Comparison of ENCODE assay signal across 27 mouse cellular contexts in genomic region chr9:71738081-71738930, GRCm38 (mm10). TPM values are rescaled to one million over a fixed set of nuclear protein-coding genes. Genes with fewer than 3 reads are reported as not detected.
DNase-seq lines count a peak whose midpoint lies in the region; ATAC-seq and TF ChIP-seq lines count a peak whose summit lies in the region.
"Had no signal": no experiment of that assay in that cellular context is flagged by ENCODE, and none has a peak within 500 bp of the region (broad histone marks: within the 10 kb centered on the region; RNA-seq: fewer than 3 reads in every experiment).

No protein-coding gene starts in this region.

- H3K36me3 ChIP-seq in heart, embryonic 11.5 days (ENCODE audit: control insufficient read depth, insufficient read depth, low read length), result no peaks in the 10 kb centered on the region
- no peaks in the 10 kb centered on the region for H3K36me3 ChIP-seq in kidney, adult 2 months (ENCODE audit: control insufficient read depth, insufficient read depth, low read length)
- no peaks in the 10 kb centered on the region for H3K36me3 ChIP-seq in kidney, embryonic 15.5 days
- no peaks in the 10 kb centered on the region for H3K36me3 ChIP-seq in forebrain, embryonic 10.5 days (replicated peaks)
- H3K36me3 ChIP-seq: embryonic facial prominence, embryonic 15.5 days; G1E; heart, embryonic 15.5 days; intestine, embryonic 15.5 days; limb, embryonic 10.5 days; midbrain, embryonic 10.5 days; neural tube, embryonic 15.5 days had no signal

- H3K4me2 ChIP-seq in heart, embryonic 11.5 days, result no peak overlapping the region
- H3K4me2 ChIP-seq in kidney, embryonic 15.5 days, result no peak overlapping the region
- H3K4me2 ChIP-seq: embryonic facial prominence, embryonic 15.5 days; heart, embryonic 15.5 days; hindbrain, embryonic 14.5 days; intestine, embryonic 15.5 days; neural tube, embryonic 15.5 days had no signal

- TF ChIP-seq CTCF in kidney, adult 2 months (conservative IDR thresholded peaks at IDR 0.05; ENCODE audit: insufficient read depth, insufficient read length, low read depth, low read length), result no peak

- no peak overlapping the region for H3K4me3 ChIP-seq in heart, embryonic 11.5 days (ENCODE audit: low read depth, low read length)
- H3K4me3 ChIP-seq in kidney, adult 2 months (ENCODE audit: insufficient read depth, low read depth, low read length), result no peak overlapping the region
- no peak overlapping the region for H3K4me3 ChIP-seq in kidney, embryonic 15.5 days (replicated peaks)
- H3K4me3 ChIP-seq in forebrain, embryonic 10.5 days, result no peak overlapping the region
- H3K4me3 ChIP-seq: embryonic facial prominence, embryonic 15.5 days; heart, embryonic 15.5 days; intestine, embryonic 15.5 days; limb, embryonic 10.5 days; midbrain, embryonic 10.5 days; neural tube, embryonic 15.5 days had no signal

- H3K9ac ChIP-seq in heart, embryonic 11.5 days (ENCODE audit: low read depth, low read length), result no peak overlapping the region
- H3K9ac ChIP-seq in kidney, embryonic 15.5 days, result no peak overlapping the region
- H3K9ac ChIP-seq: embryonic facial prominence, embryonic 15.5 days; heart, embryonic 15.5 days; hindbrain, embryonic 14.5 days; intestine, embryonic 15.5 days; liver, postnatal 0 days; neural tube, embryonic 15.5 days had no signal

- TF ChIP-seq POLR2A in kidney, adult 2 months (IDR thresholded peaks at IDR 0.05; ENCODE audit: low read depth, low read length), result no peak

- H3K9me3 ChIP-seq in heart, embryonic 11.5 days (replicated peaks; ENCODE audit: control insufficient read depth, low read length), result no peaks in the 10 kb centered on the region
- H3K9me3 ChIP-seq in kidney, embryonic 15.5 days (replicated peaks), result no peaks in the 10 kb centered on the region
- H3K9me3 ChIP-seq in forebrain, embryonic 10.5 days, result no peaks in the 10 kb centered on the region
- H3K9me3 ChIP-seq: embryonic facial prominence, embryonic 15.5 days; G1E; heart, embryonic 15.5 days; intestine, embryonic 15.5 days; limb, embryonic 10.5 days; midbrain, embryonic 10.5 days; neural tube, embryonic 15.5 days had no signal

- no peak for DNase-seq in heart, adult 18-20 months
- peak; percentile 90 for DNase-seq in kidney, adult 2 months
- DNase-seq in R1 (ENCODE audit: low read depth, low spot score), result peak; percentile 46
- DNase-seq in kidney, postnatal 10 days, result peak; percentile 30
- no peak for DNase-seq in forebrain, embryonic 10.5 days (ENCODE audit: extremely low spot score, low spot score)
- DNase-seq: adrenal gland, postnatal 10 days; B cell, adult 2 months; cerebellum, adult 18-20 months; cerebellum, postnatal 25 days; gastrocnemius, postnatal 36 days; heart, postnatal 36 days; liver; liver, postnatal 0 days had no signal

- H3K27ac ChIP-seq in heart, embryonic 11.5 days (ENCODE audit: low read depth, low read length), result peak overlapping the region; percentile 46; the same call in 1 of the 2 replicates
- peak overlapping the region; percentile 77 for H3K27ac ChIP-seq in kidney, adult 2 months (ENCODE audit: insufficient read depth, low read depth, low read length)
- H3K27ac ChIP-seq in kidney, embryonic 15.5 days, result no peak overlapping the region
- no peak overlapping the region for H3K27ac ChIP-seq in forebrain, embryonic 10.5 days
- H3K27ac ChIP-seq: embryonic facial prominence, embryonic 15.5 days; hindbrain, embryonic 14.5 days; intestine, embryonic 15.5 days; limb, embryonic 10.5 days; macrophage; midbrain, embryonic 10.5 days; neural tube, embryonic 15.5 days had no signal

- ATAC-seq in heart, embryonic 11.5 days (replicated peaks; ENCODE audit: insufficient number of reproducible peaks, low FRiP score, low TSS enrichment), result no peak
- ATAC-seq in kidney, embryonic 15.5 days (replicated peaks; ENCODE audit: low FRiP score), result no peak
- no peak for ATAC-seq in erythroid progenitor cell, adult 5-6 weeks (replicated peaks; ENCODE audit: low FRiP score, poor library complexity, severe bottlenecking)
- ATAC-seq: intestine, embryonic 15.5 days; liver, postnatal 0 days; Patski had no signal

- peaks cover 40% of the 10 kb centered on the region for H3K4me1 ChIP-seq in heart, embryonic 11.5 days (ENCODE audit: control insufficient read depth, insufficient read depth, low read length)
- H3K4me1 ChIP-seq in kidney, adult 2 months (ENCODE audit: control insufficient read depth, insufficient read depth, low read length), result peaks cover 67% of the 10 kb centered on the region
- peaks cover 28% of the 10 kb centered on the region for H3K4me1 ChIP-seq in kidney, embryonic 15.5 days
- H3K4me1 ChIP-seq in forebrain, embryonic 10.5 days, result 0 out of 2 replicates have a peak, but pooled peaks cover 8% of the 10 kb centered on the region
- H3K4me1 ChIP-seq: embryonic facial prominence, embryonic 15.5 days had no signal

- 52% methylated on average over 12 of the region's 12 CpGs for WGBS in heart, embryonic 11.5 days (ENCODE audit: insufficient replicate concordance)
- 36% methylated on average over 12 of the region's 12 CpGs for WGBS in kidney, adult 2 months
- WGBS in kidney, embryonic 15.5 days, result 53% methylated on average over 12 of the region's 12 CpGs
- WGBS in forebrain, embryonic 10.5 days, result 79% methylated on average over 12 of the region's 12 CpGs

- H3K27me3 ChIP-seq in heart, embryonic 11.5 days (ENCODE audit: control insufficient read depth, insufficient read depth, low read length), result no peaks in the 10 kb centered on the region
- no peaks in the 10 kb centered on the region for H3K27me3 ChIP-seq in kidney, adult 2 months (replicated peaks; ENCODE audit: control insufficient read depth, insufficient read depth, low read length)
- H3K27me3 ChIP-seq in kidney, embryonic 15.5 days, result no peaks in the 10 kb centered on the region
- H3K27me3 ChIP-seq in forebrain, embryonic 10.5 days (ENCODE audit: poor library complexity, severe bottlenecking), result no peaks in the 10 kb centered on the region
- H3K27me3 ChIP-seq: CH12.LX; embryonic facial prominence, embryonic 15.5 days; heart, embryonic 15.5 days; intestine, embryonic 15.5 days; neural tube, embryonic 15.5 days; Patski had no signal

RNA-seq across cellular contexts. Expression of gene Cgnl1, which starts 33.1 kb away (rescaled TPM):
- 37.0 and 48.8 TPM in 2 replicates for polyA plus RNA-seq in heart, embryonic 11.5 days (2014; fragmentation: Nextera tagmentation; extraction: Ambion mirVana)
- 10 to 100 TPM; 36.7 to 38.2 TPM for total RNA-seq in heart, adult 18-20 months (2021)
- 86.3 and 105 TPM in 2 replicates for polyA plus RNA-seq in kidney, adult 2 months (2012; rRNA removed)
- polyA plus RNA-seq in kidney, embryonic 15.5 days (2015; fragmentation: Nextera tagmentation; extraction: Ambion mirVana), result 27.3 and 30.6 TPM in 2 replicates
- not detected in 2 replicates for total RNA-seq in erythroid progenitor cell, adult 5-6 weeks (2015; ENCODE audit: low replicate concordance)
- total RNA-seq in erythroid progenitor cell, adult 5-6 weeks (2017; ENCODE audit: low replicate concordance), result not detected in 2 replicates
- 7.3 and 7.6 TPM in 2 replicates for polyA plus RNA-seq in forebrain, embryonic 10.5 days (2016; fragmentation: Nextera tagmentation; extraction: Ambion mirVana)
- total RNA-seq: CH12.LX had no signal

Comparison
In these comparisons a context has a peak if more than half of its experiments do, and no peak if none do; other contexts are left out.
1. H3K27ac ChIP-seq: peak in heart, embryonic 11.5 days (single experiment) and kidney, adult 2 months (single experiment); none in kidney, embryonic 15.5 days (single experiment) and forebrain, embryonic 10.5 days (single experiment).
2. DNase-seq: peak in kidney, adult 2 months (single experiment), R1 (single experiment) and kidney, postnatal 10 days (single experiment); none in heart, adult 18-20 months (0 of 2) and forebrain, embryonic 10.5 days (single experiment).